Mouse (Mus musculus): ENCODE measurements around the gene Lepr. TPM values are rescaled to one million over a fixed set of nuclear protein-coding genes. Genes with fewer than 3 reads are reported as not detected.
"Not testable (repeated sequence)": the region's sequence is repeated elsewhere in the genome, so short reads cannot be mapped to it uniquely, and the experiment has no call there.

Gene Lepr
- polyA plus RNA-seq, 1 experiment = 2.2 TPM

DNA sequence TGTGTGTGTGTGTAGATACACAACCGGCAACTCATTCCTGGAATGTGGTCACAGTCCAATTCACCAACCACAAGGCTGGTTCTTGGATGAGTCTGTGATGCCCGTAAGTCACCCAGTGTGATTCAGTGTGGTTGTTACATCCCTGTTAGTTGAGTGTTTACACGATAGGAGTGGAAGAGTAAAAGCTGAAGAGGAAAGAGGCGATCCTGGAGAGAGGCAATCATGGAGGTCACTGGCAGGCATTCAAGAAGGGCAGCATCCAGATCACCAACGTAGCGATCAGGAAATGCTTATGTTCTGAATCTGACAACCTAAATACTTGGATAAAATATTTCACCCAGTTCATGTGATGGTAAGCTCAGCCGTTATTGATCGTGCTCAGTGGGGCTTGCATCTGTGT lies 1.9 kb upstream of the Lepr start:
- no peak for DNase-seq (ENCODE audit: extremely low spot score in 1 of 2, low spot score in 1 of 2)

- no peak for DNase-seq (ENCODE audit: extremely low spot score in 1 of 2, low spot score in 1 of 2)
Observed at GRCm38 (mm10) chr4:101715805-101716204, 1.4 kb upstream of the Lepr start.

DNA sequence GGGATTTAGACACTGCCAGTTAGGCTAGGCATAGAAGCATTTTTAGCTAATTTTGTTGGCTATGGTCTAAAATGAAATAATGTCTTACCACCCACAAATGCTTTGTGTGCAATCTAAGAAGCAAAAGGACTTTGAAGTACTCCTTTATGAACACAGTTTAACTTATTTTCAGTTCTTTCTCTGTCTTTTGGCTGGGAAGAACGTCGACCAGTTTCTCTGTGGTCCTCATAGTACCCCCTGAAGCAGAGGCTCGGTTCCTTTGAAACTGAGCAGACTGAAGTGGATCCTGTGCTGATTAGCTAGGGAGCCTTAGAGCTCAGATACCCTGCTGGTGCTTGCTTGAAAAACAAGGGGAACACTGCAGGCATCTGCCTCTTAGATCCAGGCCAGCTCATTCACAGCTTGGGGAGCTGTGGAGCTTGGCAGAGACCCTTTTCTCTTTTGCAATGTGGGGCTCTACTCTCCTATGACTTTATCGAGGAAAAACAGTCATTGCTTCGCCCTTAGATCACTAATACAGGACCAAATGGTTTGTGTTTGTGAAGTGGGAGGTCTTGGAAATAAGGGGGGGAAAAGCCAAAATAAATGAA lies 1.9 kb downstream of the Lepr start:
- peak in 1 of 2 experiments; percentile 8 for DNase-seq (ENCODE audit: extremely low spot score in 1 of 2, low spot score in 1 of 2)

GRCm38 (mm10) chr4:101721705-101722104 lies 4.5 kb downstream of the Lepr start:
- no peak for DNase-seq (ENCODE audit: extremely low spot score in 1 of 2, low spot score in 1 of 2)

GRCm38 (mm10) chr4:101741973-101742372 lies 24.8 kb downstream of the Lepr start:
- DNase-seq (ENCODE audit: extremely low spot score in 1 of 2, low spot score in 1 of 2) = no peak

DNA sequence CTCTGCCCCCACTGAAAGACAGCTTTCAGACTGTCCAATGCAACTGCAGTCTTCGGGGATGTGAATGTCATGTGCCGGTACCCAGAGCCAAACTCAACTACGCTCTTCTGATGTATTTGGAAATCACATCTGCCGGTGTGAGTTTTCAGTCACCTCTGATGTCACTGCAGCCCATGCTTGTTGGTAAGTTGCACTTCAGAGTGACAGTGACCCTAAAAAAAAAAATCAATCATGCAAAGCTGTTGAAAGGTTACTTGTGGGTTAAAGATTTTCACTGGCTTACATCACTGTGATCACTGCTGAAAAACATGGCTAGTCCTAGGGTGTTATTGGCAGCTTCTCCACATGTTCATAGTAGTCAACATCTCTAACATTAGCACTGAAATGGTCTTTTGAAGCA lies 28.3 kb downstream of the Lepr start:
- DNase-seq (ENCODE audit: extremely low spot score in 1 of 2, low spot score in 1 of 2) = no peak

GRCm38 (mm10) chr4:101760490-101760889 lies 43.3 kb downstream of the Lepr start:
- DNase-seq (ENCODE audit: extremely low spot score in 1 of 2, low spot score in 1 of 2) = no peak

DNA sequence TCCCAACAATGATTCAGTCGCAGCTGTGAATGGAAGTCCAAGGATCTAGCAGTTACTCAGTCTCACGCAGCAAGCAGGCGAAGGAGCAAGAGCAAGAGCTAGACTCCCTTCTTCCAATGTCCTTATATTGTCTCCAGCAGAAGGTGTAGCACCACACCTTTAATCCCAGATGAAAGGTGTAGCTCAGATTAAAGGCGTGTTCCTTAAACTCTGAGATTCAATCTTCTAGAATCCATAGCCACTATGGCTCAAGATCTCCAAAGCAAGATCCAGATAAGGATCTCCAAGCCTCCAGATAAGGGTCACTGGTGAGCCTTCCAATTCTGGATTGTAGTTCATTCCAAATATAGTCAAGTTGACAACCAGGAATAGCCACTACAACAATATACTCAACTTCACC lies 126.7 kb downstream of the Lepr start, which contains the start of gene B020004J07Rik:
Gene B020004J07Rik, minus strand, starts transcription at position 101 of the 400 bp plus-strand sequence.
- DNase-seq (ENCODE audit: extremely low spot score in 1 of 2, low spot score in 1 of 2) = not testable (repeated sequence)

- no peak for DNase-seq (ENCODE audit: extremely low spot score in 1 of 2, low spot score in 1 of 2)
Observed at GRCm38 (mm10) chr4:101850908-101851307, 133.7 kb downstream of the Lepr start.

- peak; percentile 9 to 68 for DNase-seq (ENCODE audit: extremely low spot score in 1 of 2, low spot score in 1 of 2)
Observed at GRCm38 (mm10) chr4:101860873-101861272, 143.7 kb downstream of the Lepr start.

DNA sequence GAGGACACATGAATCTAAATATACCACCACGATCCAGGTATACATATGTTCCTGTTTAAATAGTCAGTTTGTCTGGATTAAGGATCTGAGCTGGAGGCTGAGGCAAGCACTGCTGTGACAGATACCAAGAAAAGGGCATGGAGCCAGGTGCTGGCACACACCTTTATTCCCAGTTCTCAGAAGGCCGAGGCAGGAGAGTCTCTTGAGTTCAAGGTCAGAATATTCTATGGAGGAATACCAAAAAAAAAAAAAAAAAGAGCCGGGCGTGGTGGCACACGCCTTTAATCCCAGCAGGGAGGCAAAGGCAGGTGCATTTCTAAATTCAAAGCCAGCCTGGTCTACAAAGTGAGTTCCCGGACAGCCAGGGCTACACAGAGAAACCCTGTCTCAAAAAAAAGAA lies 145.1 kb downstream of the Lepr start:
- DNase-seq (ENCODE audit: extremely low spot score in 1 of 2, low spot score in 1 of 2) = no peak

Other genes starting within 250 kb of the Lepr start
- 136 and 149 TPM in 2 replicates for gene Dnajc6, start 220.8 kb upstream of the Lepr start, polyA plus RNA-seq (2012; rRNA removed)
- 38.8 and 39.0 TPM in 2 replicates for gene Leprot, start 69.7 kb upstream of the Lepr start, polyA plus RNA-seq (2012; rRNA removed)
- gene B020004J07Rik, start 126.6 kb downstream of the Lepr start, polyA plus RNA-seq (2012; rRNA removed) = not detected in 2 replicates
- not detected in 2 replicates for gene C130073F10Rik, start 176.4 kb downstream of the Lepr start, polyA plus RNA-seq (2012; rRNA removed)
- gene Gm12800, start 191.7 kb downstream of the Lepr start, polyA plus RNA-seq (2012; rRNA removed) = not detected in 2 replicates
- gene Gm12794, start 223.0 kb downstream of the Lepr start, polyA plus RNA-seq (2012; rRNA removed) = not detected in 2 replicates